Mouse (Mus musculus) gastrocnemius, adult 8-10 months (tissue): Measurements from ENCODE around the gene Galk1. TPM values are rescaled to one million over a fixed set of nuclear protein-coding genes. Genes with fewer than 3 reads are reported as not detected.

Experiments
- DNase-seq, 2 experiments: peaks; one replicate each; pipeline ENCODE4 v3.0.0; 2022; ENCODE audit warnings: low spot score in 2 of 2
- total RNA-seq, 4 experiments: library from RNA; stranded (reverse); gene quantifications; 2 replicates each; pipeline ENCODE4 v1.2.4; 2022

The Galk1 gene
- total RNA-seq, 4 experiments from 2014 or later: 1.6 to 3.1 (median 2.7) TPM

DNA sequence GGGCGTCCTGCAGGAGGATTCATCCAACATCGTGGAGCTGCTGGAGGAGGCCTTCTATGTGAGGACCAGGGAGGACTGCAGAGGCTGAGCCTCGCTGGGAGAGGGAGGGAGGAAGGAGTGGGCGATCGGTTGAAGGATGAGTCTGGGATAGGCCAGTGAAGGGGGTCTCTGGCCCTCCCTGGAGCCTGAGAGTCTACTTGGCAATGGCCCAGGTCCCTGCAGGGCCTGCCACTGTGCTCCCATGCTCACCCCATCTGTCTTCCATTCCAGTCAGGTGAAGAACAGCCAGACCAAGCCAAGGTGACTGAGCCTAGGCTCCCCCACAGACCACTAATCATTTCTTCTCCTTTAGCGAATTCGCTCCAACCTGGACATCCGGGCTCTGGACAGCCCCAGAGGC is 29.2 kb downstream of the Galk1 start:
- DNase-seq: no peak

DNA sequence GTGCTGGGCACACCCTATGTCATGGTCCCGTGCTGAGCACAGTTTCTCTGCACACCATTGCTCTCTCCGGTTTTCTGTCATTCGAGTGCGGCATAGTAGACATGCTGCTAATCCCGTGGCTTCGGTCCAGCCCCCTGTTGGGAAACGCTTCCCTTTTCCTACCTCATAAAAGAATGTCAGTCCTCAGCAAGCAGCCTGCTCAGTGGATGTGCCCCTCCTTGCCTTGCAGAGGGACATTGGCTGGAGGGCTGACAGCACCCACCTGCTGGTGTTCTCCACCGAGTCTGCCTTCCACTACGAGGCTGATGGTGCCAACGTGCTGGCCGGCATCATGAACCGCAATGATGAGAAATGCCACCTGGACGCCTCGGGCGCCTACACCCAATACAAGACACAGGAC is 30.0 kb downstream of the Galk1 start:
- DNase-seq: no peak

DNA sequence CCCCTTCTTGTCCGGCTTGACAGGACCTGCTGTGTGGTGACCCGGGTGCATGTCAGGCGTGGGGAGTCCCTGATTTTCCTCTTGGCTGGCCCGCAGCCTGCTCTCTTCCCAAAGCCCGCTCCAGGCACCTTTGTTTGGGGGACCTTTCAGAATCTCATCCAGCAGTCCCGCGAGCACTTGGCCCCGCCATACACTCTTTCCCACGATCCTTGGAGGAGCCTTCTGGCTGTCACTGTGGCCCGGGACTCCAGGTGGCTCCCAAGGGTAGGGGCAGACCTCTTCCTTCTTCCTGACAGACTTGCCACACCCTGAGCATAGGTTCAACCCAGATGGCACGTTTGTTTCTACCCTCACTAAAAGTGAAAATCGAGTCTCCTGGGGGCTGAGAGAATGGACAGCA is 37.0 kb downstream of the Galk1 start:
- DNase-seq: no peak

DNA sequence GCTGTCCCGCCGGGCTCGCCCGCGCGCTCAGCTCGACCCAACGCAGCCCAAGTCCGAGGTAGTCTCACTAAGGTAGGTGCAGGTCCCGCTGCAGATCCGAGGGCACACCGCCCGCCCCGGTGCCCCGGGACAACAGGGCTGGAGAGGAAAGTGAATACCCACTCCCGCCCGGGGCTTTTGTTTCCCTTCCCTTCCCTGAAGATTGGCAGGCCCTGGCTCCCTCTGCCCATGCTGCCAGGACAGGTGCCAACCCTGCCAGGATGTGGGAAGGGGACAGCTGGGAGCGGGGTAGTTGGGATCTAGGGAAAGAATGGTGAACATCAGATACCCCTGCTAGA is 37.5 kb downstream of the Galk1 start:
- DNase-seq: no peak

DNA sequence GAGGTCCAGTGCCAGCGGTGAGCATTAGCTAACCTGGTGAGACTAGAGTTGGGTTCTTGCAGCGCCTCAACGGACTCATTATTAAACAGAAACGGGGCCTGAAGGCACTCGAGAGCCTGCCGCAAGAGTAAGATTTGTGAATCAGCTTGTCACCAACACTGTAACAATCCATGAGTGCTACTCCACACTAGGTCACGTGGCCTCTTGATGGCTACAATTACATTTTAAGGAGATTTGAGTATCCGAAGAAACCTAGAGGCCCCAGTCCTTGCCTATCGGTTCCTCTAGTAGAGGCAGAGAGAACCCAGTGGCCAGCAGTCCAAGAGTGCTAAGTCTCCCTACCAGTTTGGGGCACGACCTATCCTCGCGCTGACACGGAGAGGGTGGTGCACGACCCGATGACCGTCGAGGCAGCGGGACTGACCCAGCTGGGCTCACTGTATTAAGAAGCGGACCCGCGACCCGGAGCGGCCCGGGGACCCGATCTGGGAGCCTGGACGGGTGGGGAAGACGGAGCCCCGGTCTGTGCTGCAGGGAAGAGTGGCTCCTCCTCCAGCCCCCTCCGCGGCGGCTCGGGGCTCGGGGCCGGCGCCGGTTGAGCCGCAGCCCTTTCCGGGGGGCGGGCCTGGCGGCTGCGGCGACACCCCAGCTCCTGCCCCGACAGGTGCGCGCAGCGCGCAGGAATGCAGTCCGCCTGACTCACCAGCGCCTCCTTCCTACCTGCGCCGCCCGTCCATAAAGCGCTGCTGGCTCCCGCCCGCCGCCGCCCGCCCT is 38.0 kb downstream of the Galk1 start, which contains the start of gene Itgb4:
TSS of gene Itgb4 (plus strand) at position 401 of the 774 bp plus-strand sequence.
- DNase-seq: no peak

DNA sequence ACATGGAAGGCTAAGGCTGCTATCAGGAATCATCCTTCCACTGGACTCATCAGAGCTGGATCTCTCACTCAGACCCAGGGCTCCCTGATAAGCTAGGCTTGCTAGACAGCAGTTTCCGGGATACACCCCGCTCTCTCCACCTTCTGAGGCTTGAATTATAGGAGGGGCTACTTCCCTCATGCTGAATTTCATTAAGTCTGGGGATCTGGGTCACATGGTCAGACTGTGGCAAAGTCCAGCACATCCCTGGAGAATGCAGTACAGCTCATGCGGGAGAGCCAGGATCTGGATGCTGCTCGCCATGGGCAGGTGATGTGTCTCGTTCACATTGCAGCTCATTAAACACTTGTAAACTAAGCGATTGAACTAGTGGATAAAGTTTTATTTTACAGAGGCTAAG is 41.5 kb downstream of the Galk1 start:
- no peak for DNase-seq

DNA sequence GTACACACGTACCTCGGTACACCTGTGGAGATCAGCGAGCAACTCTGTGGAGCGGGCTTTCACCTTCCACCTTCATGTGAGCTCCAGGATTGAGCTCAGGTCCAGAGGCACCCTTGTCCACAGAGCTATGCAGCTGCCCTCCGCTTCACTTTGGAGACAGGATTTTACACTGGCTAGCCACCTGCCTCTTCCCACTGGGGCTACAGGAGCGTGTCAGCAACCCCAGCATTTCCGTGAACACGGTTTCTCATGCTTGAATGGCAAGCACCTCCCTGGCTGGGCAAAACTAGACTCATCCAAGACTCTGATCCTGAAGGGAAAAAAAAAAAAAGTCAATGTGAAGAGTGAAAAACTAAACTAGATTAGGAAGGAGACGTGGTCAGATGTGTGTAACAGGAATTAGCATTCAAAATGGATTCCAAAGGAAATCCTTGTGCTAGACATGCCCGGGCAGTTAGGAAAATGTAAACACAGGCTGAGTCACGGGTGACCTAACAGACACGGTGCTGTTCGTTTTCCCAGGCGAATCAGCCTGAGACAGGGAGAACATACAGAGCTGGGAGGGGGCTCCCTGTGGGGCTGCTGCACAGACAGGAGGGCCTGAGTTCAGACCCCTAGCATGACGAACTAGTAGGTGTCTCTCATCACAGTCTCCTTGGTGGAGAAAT is 42.4 kb downstream of the Galk1 start:
- DNase-seq: no peak

DNA sequence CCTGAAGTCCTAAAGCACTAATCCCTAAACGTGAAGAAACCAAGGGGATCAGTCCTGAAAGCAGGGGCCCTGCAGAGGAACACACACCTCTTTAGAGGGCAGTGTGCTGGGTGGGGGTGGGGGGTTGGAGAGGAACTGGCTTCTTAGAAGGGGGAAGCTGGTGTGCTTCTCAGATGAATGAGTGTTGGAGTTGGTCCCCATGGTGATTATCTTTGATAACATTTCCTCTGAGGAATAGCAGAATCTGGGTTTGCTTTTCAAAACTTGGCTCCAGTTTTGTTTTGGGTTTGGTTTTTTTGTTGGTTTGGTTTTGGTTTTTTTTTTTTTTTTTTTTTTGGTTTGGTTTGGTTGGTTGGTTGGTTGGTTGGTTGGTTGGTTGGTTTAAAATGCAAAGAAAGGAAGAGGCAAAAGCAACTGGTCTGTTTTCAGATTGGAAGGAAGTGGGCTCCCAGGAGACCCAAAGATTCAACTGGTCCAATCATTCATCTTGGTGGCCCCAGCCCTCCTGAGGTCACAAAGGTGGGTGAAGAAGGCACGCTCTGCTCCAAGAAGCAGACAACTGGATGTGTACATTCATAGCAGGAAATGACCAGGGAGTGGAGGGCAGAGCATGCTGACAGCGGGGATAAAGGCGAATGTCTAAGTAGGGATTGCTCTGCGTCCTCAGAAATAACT is 43.7 kb downstream of the Galk1 start:
- no peak for DNase-seq

DNA sequence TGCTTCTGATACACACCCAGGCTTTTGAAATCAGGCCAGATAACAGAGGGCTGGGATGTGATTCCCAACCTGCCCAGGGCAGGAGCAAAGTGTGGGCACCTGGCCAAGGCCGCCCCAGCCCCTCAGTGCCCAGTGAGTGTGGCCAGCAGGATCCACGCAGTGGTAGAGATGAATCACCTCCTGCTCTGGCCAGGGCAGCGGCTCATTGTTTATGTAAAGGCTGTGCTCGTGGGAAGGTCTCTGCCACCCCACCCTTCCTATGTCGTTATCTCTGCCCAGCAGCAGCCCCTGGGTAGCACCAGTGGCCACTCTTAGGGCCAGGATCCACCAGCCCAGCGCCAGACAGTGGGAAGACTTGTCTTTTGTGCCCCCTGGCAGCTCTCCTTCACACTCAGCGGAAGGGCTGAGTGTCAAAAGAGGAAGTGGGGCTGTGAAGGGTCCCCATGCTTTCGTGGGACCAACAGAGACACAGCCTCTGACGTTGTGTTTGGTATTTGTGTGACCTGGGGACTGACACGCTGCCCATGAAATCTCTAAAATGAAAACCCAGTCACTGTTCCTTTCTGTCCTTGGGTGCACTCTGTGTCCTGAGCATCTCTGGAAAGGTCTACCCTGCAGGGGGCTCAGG is 47.4 kb downstream of the Galk1 start:
- DNase-seq: no peak

DNA sequence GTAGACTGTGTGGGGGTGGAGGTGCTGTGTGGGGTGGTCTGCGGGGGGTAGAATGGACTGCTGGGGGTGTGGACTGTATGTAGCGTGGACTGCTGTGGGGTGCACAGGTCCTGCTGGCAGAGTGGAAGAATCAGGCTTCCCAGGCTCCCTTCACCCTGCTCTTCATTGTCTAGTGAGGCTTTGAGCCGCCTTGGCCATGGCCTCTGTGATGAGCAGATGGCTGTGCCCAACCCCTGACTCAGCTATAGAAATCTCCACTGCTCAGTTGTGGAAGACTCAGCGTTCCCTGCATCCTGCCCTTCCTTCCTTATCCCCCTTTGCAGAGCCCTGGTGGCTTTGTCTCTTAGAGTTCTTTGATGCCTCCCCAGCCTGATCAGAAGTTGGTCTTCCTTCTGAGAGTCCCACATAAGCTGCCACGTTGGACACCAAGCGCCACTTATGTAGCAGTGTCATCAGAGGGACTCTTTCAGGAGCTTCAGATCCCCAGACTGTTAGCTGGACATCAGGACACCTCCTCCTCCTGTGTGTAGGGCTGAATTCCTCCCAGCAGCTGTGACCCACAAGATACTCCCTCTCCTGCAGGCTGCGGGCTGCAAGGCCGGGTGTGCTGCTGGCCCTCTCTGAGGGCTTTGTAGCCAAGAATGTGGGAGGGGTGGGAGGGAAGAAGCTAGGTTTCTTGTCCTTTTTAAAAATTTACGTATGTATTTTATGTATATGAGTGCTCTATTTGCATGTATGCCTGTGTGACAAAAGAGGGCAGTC is 49.7 kb downstream of the Galk1 start:
- DNase-seq: no peak

DNA sequence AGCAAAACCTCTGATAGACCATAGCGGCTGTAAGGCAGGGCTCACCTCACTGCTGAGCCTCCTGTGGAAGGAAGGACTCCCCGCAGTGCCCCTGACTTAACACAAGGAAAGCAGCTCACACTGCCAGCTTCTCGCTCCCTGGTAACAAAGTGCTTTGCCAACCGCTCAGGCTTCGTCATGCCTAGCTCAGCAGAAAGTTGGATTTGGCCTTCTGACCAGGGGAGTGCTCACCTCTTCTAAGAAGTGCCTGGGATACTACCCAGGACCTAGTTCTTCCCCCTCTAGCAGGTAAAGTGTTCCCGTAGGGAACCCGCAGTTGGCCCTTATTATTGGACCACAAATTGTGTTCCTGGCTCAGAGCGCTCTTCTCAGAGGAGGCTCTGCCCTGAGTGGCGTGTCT is 53.5 kb downstream of the Galk1 start:
- no peak for DNase-seq

Other genes starting within 250 kb of the Galk1 start
- gene Tmem94, start 247.3 kb downstream of the Galk1 start, total RNA-seq: 100 to 1,000 TPM in 3 of 4 experiments, 10 to 100 TPM in 1; 90.5 to 118 (median 104) TPM
- gene Caskin2, start 199.1 kb downstream of the Galk1 start, total RNA-seq: 10 to 100 TPM; 11.6 to 14.6 (median 12.3) TPM
- 1 to 10 TPM; 4.8 to 7.2 (median 5.7) TPM for gene Tsen54, start 198.0 kb downstream of the Galk1 start, total RNA-seq
- gene Llgl2, start 188.7 kb downstream of the Galk1 start, total RNA-seq: 10 to 100 TPM in 2 of 4 experiments, 1 to 10 TPM in 2; 6.6 to 20.8 (median 9.5) TPM
- gene Myo15b, start 154.3 kb downstream of the Galk1 start, total RNA-seq: not detected
- gene Smim5, start 112.8 kb downstream of the Galk1 start, total RNA-seq: under 1 TPM in 3 of 4 experiments, not detected in 1; 0.61 to 0.88 (median 0.72) TPM
- not detected for gene Smim6, start 100.7 kb downstream of the Galk1 start, total RNA-seq
- gene Sap30bp, start 79.4 kb downstream of the Galk1 start, total RNA-seq: 10 to 100 TPM in 2 of 4 experiments, 1 to 10 TPM in 2; 7.7 to 15.7 (median 9.7) TPM
- 1 to 10 TPM; 5.0 to 9.5 (median 6.5) TPM for gene Recql5, start 79.2 kb downstream of the Galk1 start, total RNA-seq
- gene Itgb4, start 38.0 kb downstream of the Galk1 start, total RNA-seq: 1 to 10 TPM; 1.5 to 4.4 (median 3.1) TPM
- gene H3f3b, start 15.2 kb upstream of the Galk1 start, total RNA-seq: 10 to 100 TPM; 45.7 to 88.7 (median 59.5) TPM
- 1 to 10 TPM; 4.3 to 6.8 (median 5.3) TPM for gene Unk, start 17.6 kb upstream of the Galk1 start, total RNA-seq
- gene Unc13d, start 65.2 kb upstream of the Galk1 start, total RNA-seq: under 1 TPM; 0.34 to 0.56 (median 0.46) TPM
- gene Wbp2, start 74.3 kb upstream of the Galk1 start, total RNA-seq: 10 to 100 TPM; 78.6 to 91.0 (median 90.1) TPM
- 1 to 10 TPM; 5.7 to 7.6 (median 6.3) TPM for gene Trim47, start 114.5 kb upstream of the Galk1 start, total RNA-seq
- gene Trim65, start 118.4 kb upstream of the Galk1 start, total RNA-seq: 1 to 10 TPM; 3.4 to 4.5 (median 4.0) TPM
- gene Mrpl38, start 126.1 kb upstream of the Galk1 start, total RNA-seq: 10 to 100 TPM; 46.4 to 51.6 (median 50.3) TPM
- 10 to 100 TPM in 2 of 4 experiments, 1 to 10 TPM in 2; 8.3 to 12.8 (median 10.0) TPM for gene Fbf1, start 155.4 kb upstream of the Galk1 start, total RNA-seq
- 10 to 100 TPM; 15.7 to 18.4 (median 17.2) TPM for gene Ten1, start 186.1 kb upstream of the Galk1 start, total RNA-seq
- 100 to 1,000 TPM in 2 of 4 experiments, 10 to 100 TPM in 2; 88.9 to 111 (median 97.2) TPM for gene Acox1, start 186.3 kb upstream of the Galk1 start, total RNA-seq
- gene Evpl, start 225.4 kb upstream of the Galk1 start, total RNA-seq: under 1 TPM in 1 of 4 experiments, not detected in 3; 0.04 TPM